Mouse (Mus musculus) E14TG2a.4 (cell line): ENCODE measurements around the gene Cox19.
"Not testable (repeated sequence)": the region's sequence is repeated elsewhere in the genome, so short reads cannot be mapped to it uniquely, and the experiment has no call there.

Source experiments
- H3K27me3 ChIP-seq: 2 replicates; pipeline ENCODE4 v1.6.1; 2014; ENCODE audit warnings: low read length, control low read depth; ENCODE audit not compliant: insufficient read depth
- H3K36me3 ChIP-seq: 2 replicates; pipeline ENCODE4 v1.6.1; 2014; ENCODE audit warnings: low read length, control low read depth; ENCODE audit not compliant: insufficient read depth
- H3K4me1 ChIP-seq: replicated peaks from 2 replicates; pipeline ENCODE4 v1.6.1; 2014; ENCODE audit warnings: low read depth, low read length, control low read depth
- H3K4me3 ChIP-seq: replicated peaks from 2 replicates; pipeline ENCODE4 v1.5.1; 2014; ENCODE audit warnings: mild to moderate bottlenecking, low read length
- H3K9me3 ChIP-seq: 2 replicates; pipeline ENCODE4 v1.6.1; 2014; ENCODE audit warnings: low read length, control low read depth
- CTCF ChIP-seq: conservative IDR thresholded peaks from 2 replicates; pipeline ENCODE4 v1.5.1; 2014; ENCODE audit warnings: low read length
- NANOG ChIP-seq: IDR thresholded peaks from 2 replicates; pipeline ENCODE4 v1.6.1; 2014; ENCODE audit warnings: borderline replicate concordance, low read length, mixed read lengths
- POU5F1 ChIP-seq: IDR thresholded peaks from 2 replicates; pipeline ENCODE4 v1.6.1; 2014; ENCODE audit warnings: low read length, borderline replicate concordance

Gene Cox19

GRCm38 (mm10) chr5:139344687-139345363 is 6.4 kb downstream of the Cox19 start:
- H3K36me3 ChIP-seq, result peaks cover 27% of the 10 kb centered on the region
- H3K27me3 ChIP-seq, result peaks cover 14% of the 10 kb centered on the region
- peaks cover 61% of the 10 kb centered on the region for H3K4me1 ChIP-seq
- H3K9me3 ChIP-seq, result no peaks in the 10 kb centered on the region
- H3K4me3 ChIP-seq, result peak overlapping the region; percentile 98
- TF ChIP-seq POU5F1, result no peak
- TF ChIP-seq CTCF, result no peak
- no peak for TF ChIP-seq NANOG

- Histone ChIP-seq H3K4me1 (peaks cover 62% of the 10 kb centered on the region), H3K4me3 (peak overlapping the region; percentile 98), H3K27me3 (peaks cover 14% of the 10 kb centered on the region), H3K9me3 (no peaks in the 10 kb centered on the region), H3K36me3 (peaks cover 34% of the 10 kb centered on the region)
- no peak for TF ChIP-seq NANOG
- no peak for TF ChIP-seq POU5F1
- peak; percentile 71 for TF ChIP-seq CTCF
These were observed 7.1 kb downstream of the Cox19 start for GRCm38 (mm10) chr5:139344021-139344686.

- no peak overlapping the region for H3K4me3 ChIP-seq
- H3K36me3 ChIP-seq, result peaks cover 62% of the 10 kb centered on the region
- peaks cover 69% of the 10 kb centered on the region for H3K4me1 ChIP-seq
- H3K9me3 ChIP-seq, result no peaks in the 10 kb centered on the region
- no peaks in the 10 kb centered on the region for H3K27me3 ChIP-seq
- no peak for TF ChIP-seq NANOG
- TF ChIP-seq CTCF, result no peak
- TF ChIP-seq POU5F1, result no peak
These were observed 12.3 kb downstream of the Cox19 start for GRCm38 (mm10) chr5:139338891-139339290.

DNA sequence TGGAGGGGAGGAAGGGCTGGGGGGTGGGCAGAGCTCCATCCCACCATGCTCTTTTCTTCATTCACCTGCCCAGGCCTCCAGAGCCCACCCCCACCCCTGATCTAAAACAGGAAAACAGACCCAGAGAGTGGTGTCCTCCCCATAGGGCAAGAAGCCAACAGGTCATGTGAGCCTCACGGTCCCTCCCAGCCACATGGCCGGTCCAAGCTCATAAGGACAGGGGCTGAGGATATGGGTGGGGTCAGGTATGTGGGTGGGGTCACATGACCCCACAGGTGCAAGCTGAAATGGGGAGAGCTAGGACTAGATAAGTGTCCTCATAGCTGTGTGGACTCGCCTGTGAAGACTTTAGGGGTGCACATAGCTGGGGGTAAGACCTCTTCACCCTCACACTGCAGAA is 12.8 kb downstream of the Cox19 start:
- no peaks in the 10 kb centered on the region for H3K27me3 ChIP-seq
- TF ChIP-seq CTCF (no peak), NANOG (no peak), POU5F1 (no peak)
- H3K4me3 ChIP-seq, result peak overlapping the region; percentile 51
- peaks cover 69% of the 10 kb centered on the region for H3K4me1 ChIP-seq
- H3K9me3 ChIP-seq, result no peaks in the 10 kb centered on the region
- peaks cover 62% of the 10 kb centered on the region for H3K36me3 ChIP-seq

GRCm38 (mm10) chr5:139337826-139338370 is 13.3 kb downstream of the Cox19 start:
- H3K36me3 ChIP-seq, result peaks cover 59% of the 10 kb centered on the region
- H3K27me3 ChIP-seq, result no peaks in the 10 kb centered on the region
- H3K4me3 ChIP-seq, result peak overlapping the region; percentile 51
- TF ChIP-seq CTCF (no peak), NANOG (no peak), POU5F1 (no peak)
- peaks cover 73% of the 10 kb centered on the region for H3K4me1 ChIP-seq
- H3K9me3 ChIP-seq, result no peaks in the 10 kb centered on the region

GRCm38 (mm10) chr5:139335634-139336033 is 15.6 kb downstream of the Cox19 start:
- TF ChIP-seq POU5F1, result no peak
- TF ChIP-seq CTCF, result no peak
- TF ChIP-seq NANOG, result no peak
- Histone ChIP-seq H3K9me3 (no peaks in the 10 kb centered on the region), H3K36me3 (peaks cover 42% of the 10 kb centered on the region), H3K27me3 (no peaks in the 10 kb centered on the region), H3K4me1 (peaks cover 76% of the 10 kb centered on the region), H3K4me3 (no peak overlapping the region)

GRCm38 (mm10) chr5:139334394-139334793 is 16.8 kb downstream of the Cox19 start:
- H3K27me3 ChIP-seq, H3K4me3 ChIP-seq, H3K9me3 ChIP-seq: not testable (repeated sequence)
- peaks cover 74% of the 10 kb centered on the region for H3K4me1 ChIP-seq
- peak; percentile 26 for TF ChIP-seq CTCF
- H3K36me3 ChIP-seq, result peaks cover 30% of the 10 kb centered on the region

DNA sequence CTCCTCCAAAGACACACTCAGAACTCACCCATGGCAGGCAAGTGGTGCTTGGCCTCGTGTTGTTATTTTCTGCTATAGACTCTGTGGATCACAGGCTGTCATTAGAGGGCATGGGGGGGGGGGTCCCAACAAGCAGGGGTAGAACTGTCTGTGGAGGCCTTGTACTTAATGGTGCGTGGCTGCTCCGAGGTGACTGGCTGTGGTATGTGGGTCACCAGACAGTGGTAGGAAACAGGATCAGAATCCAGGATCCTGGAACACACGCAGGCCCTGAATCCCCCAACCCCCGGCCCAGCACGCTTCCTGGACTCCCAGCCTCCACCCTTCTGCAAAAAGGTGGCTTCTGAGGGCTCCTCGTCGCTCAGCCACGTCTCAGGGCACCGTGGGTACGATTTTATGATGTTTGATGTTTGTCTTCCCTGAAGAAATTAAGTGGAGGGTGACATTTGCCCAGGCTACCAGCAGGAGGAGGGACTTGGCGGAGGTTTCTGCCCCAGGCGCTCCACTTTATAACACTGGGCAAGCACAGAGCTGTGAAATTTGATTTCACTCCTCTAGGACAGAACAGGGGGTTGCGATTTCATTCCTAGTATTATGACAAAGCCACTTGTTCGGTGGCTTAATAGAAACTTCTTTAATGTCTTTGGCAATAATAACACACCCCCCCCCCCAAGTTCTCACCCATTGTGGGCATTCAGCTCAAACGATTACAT is 17.8 kb downstream of the Cox19 start:
- H3K4me3 ChIP-seq, result no peak overlapping the region
- H3K9me3 ChIP-seq, result no peaks in the 10 kb centered on the region
- H3K4me1 ChIP-seq, result peaks cover 67% of the 10 kb centered on the region
- 0 out of 2 replicates have a peak, but pooled peaks cover 3% of the 10 kb centered on the region for H3K27me3 ChIP-seq
- peaks cover 22% of the 10 kb centered on the region for H3K36me3 ChIP-seq
- peak; percentile 23 for TF ChIP-seq CTCF
- no peak for TF ChIP-seq NANOG
- no peak for TF ChIP-seq POU5F1
